Mouse (Mus musculus): ENCODE data around the gene Sugp1. TPM values are rescaled to one million over a fixed set of nuclear protein-coding genes. Genes with fewer than 3 reads are reported as not detected.
A peak's percentile ranks its signal among the peaks of the same experiment; 100 is the strongest.

Gene Sugp1
- polyA plus RNA-seq, 1 experiment from 2014 or later = 35.3 TPM

- whole genome bisulfite sequencing = 69% methylated on average over 8 of the region's 8 CpGs
- Histone ChIP-seq H3K4me1 (ENCODE audit: control insufficient read depth, insufficient read depth, low read length) (no peaks in the 10 kb centered on the region), H3K36me3 (ENCODE audit: control insufficient read depth, insufficient read depth, low read length) (peaks cover 19% of the 10 kb centered on the region), H3K4me3 (ENCODE audit: low read depth, low read length) (no peak overlapping the region), H3K4me2 (no peak overlapping the region), H3K27me3 (ENCODE audit: control insufficient read depth, insufficient read depth, low read length) (no peaks in the 10 kb centered on the region), H3K27ac (ENCODE audit: low read depth, low read length) (no peak overlapping the region), H3K9ac (ENCODE audit: low read length) (no peak overlapping the region), H3K9me3 (ENCODE audit: control insufficient read depth, low read length) (no peaks in the 10 kb centered on the region)
- no peak for DNase-seq (ENCODE audit: low spot score, missing footprints)
- ATAC-seq (ENCODE audit: low FRiP score) = no peak
Measured at GRCm38 (mm10) chr8:70073120-70073519, 30.5 kb downstream of the Sugp1 start.

- H3K4me2 ChIP-seq = no peak overlapping the region
- H3K4me3 ChIP-seq (ENCODE audit: low read depth, low read length) = no peak overlapping the region
- H3K36me3 ChIP-seq (ENCODE audit: control insufficient read depth, insufficient read depth, low read length) = peaks cover 19% of the 10 kb centered on the region
- DNase-seq (ENCODE audit: low spot score, missing footprints) (no peak), ATAC-seq (ENCODE audit: low FRiP score) (no peak)
- H3K27ac ChIP-seq (ENCODE audit: low read depth, low read length) = no peak overlapping the region
- WGBS = 84% methylated on average over 1 of the region's 1 CpGs
- H3K4me1 ChIP-seq (ENCODE audit: control insufficient read depth, insufficient read depth, low read length) = no peaks in the 10 kb centered on the region
- H3K9me3 ChIP-seq (ENCODE audit: control insufficient read depth, low read length) = no peaks in the 10 kb centered on the region
- H3K27me3 ChIP-seq (ENCODE audit: control insufficient read depth, insufficient read depth, low read length) = no peaks in the 10 kb centered on the region
- H3K9ac ChIP-seq (ENCODE audit: low read length) = no peak overlapping the region
Measured at GRCm38 (mm10) chr8:70073682-70074081, 31.1 kb downstream of the Sugp1 start.

- Histone ChIP-seq H3K9ac (ENCODE audit: low read length) (no peak overlapping the region), H3K27ac (ENCODE audit: low read depth, low read length) (no peak overlapping the region), H3K9me3 (ENCODE audit: control insufficient read depth, low read length) (no peaks in the 10 kb centered on the region), H3K4me3 (ENCODE audit: low read depth, low read length) (no peak overlapping the region), H3K36me3 (ENCODE audit: control insufficient read depth, insufficient read depth, low read length) (no peaks in the 10 kb centered on the region), H3K4me2 (no peak overlapping the region), H3K27me3 (ENCODE audit: control insufficient read depth, insufficient read depth, low read length) (peaks cover 48% of the 10 kb centered on the region), H3K4me1 (ENCODE audit: control insufficient read depth, insufficient read depth, low read length) (peaks cover 13% of the 10 kb centered on the region)
- ATAC-seq (ENCODE audit: low FRiP score) (no peak), DNase-seq (ENCODE audit: low spot score, missing footprints) (peak; percentile 60)
- 97% methylated on average over 2 of the region's 2 CpGs for WGBS
Measured at GRCm38 (mm10) chr8:70081976-70082375, 39.4 kb downstream of the Sugp1 start.

GRCm38 (mm10) chr8:70083285-70083684 is 40.7 kb downstream of the Sugp1 start, which contains the start of gene Hapln4:
Gene Hapln4 (plus strand): TSS chr8:70083457.
- under 1% methylated on average over 26 of the region's 26 CpGs for WGBS
- Histone ChIP-seq H3K4me2 (peak within 1 kb of the TSS; percentile 55), H3K4me1 (ENCODE audit: control insufficient read depth, insufficient read depth, low read length) (peaks cover 20% of the 10 kb centered on the region), H3K9ac (ENCODE audit: low read length) (peak within 1 kb of the TSS; percentile 30; the same call in 1 of the 2 replicates), H3K36me3 (ENCODE audit: control insufficient read depth, insufficient read depth, low read length) (no peaks in the 10 kb centered on the region), H3K27me3 (ENCODE audit: control insufficient read depth, insufficient read depth, low read length) (peaks cover 61% of the 10 kb centered on the region), H3K9me3 (ENCODE audit: control insufficient read depth, low read length) (no peaks in the 10 kb centered on the region), H3K4me3 (ENCODE audit: low read depth, low read length) (peak within 1 kb of the TSS; percentile 33), H3K27ac (ENCODE audit: low read depth, low read length) (no peak within 1 kb of the TSS)
- peak; percentile 31; the same call in 1 of the 2 replicates for ATAC-seq (ENCODE audit: low FRiP score)
- DNase-seq (ENCODE audit: low spot score, missing footprints) = peak; percentile 94

- Histone ChIP-seq H3K4me3 (ENCODE audit: low read depth, low read length) (peak overlapping the region; percentile 33), H3K9ac (ENCODE audit: low read length) (peak overlapping the region; percentile 30; the same call in 1 of the 2 replicates), H3K27ac (ENCODE audit: low read depth, low read length) (no peak overlapping the region), H3K4me1 (ENCODE audit: control insufficient read depth, insufficient read depth, low read length) (peaks cover 22% of the 10 kb centered on the region), H3K4me2 (peak overlapping the region; percentile 55), H3K27me3 (ENCODE audit: control insufficient read depth, insufficient read depth, low read length) (peaks cover 72% of the 10 kb centered on the region), H3K9me3 (ENCODE audit: control insufficient read depth, low read length) (no peaks in the 10 kb centered on the region), H3K36me3 (ENCODE audit: control insufficient read depth, insufficient read depth, low read length) (no peaks in the 10 kb centered on the region)
- DNase-seq (ENCODE audit: low spot score, missing footprints) (peak; percentile 92), ATAC-seq (ENCODE audit: low FRiP score) (peak; percentile 28)
- WGBS = 1% methylated on average over 70 of the region's 71 CpGs
Measured at GRCm38 (mm10) chr8:70084191-70085065, 41.8 kb downstream of the Sugp1 start.

- 38% methylated on average over 1 of the region's 1 CpGs for WGBS
- Histone ChIP-seq H3K9ac (ENCODE audit: low read length) (no peak overlapping the region), H3K4me1 (ENCODE audit: control insufficient read depth, insufficient read depth, low read length) (peaks cover 27% of the 10 kb centered on the region), H3K9me3 (ENCODE audit: control insufficient read depth, low read length) (no peaks in the 10 kb centered on the region), H3K27ac (ENCODE audit: low read depth, low read length) (no peak overlapping the region), H3K4me2 (no peak overlapping the region), H3K36me3 (ENCODE audit: control insufficient read depth, insufficient read depth, low read length) (no peaks in the 10 kb centered on the region), H3K27me3 (ENCODE audit: control insufficient read depth, insufficient read depth, low read length) (peaks cover 75% of the 10 kb centered on the region), H3K4me3 (ENCODE audit: low read depth, low read length) (no peak overlapping the region)
- ATAC-seq (ENCODE audit: low FRiP score) (no peak), DNase-seq (ENCODE audit: low spot score, missing footprints) (peak; percentile 90)
Measured at GRCm38 (mm10) chr8:70086151-70086550, 43.5 kb downstream of the Sugp1 start.

- Histone ChIP-seq H3K4me1 (ENCODE audit: control insufficient read depth, insufficient read depth, low read length) (peaks cover 27% of the 10 kb centered on the region), H3K36me3 (ENCODE audit: control insufficient read depth, insufficient read depth, low read length) (no peaks in the 10 kb centered on the region), H3K27me3 (ENCODE audit: control insufficient read depth, insufficient read depth, low read length) (peaks cover 73% of the 10 kb centered on the region), H3K4me3 (ENCODE audit: low read depth, low read length) (no peak overlapping the region), H3K4me2 (no peak overlapping the region), H3K9ac (ENCODE audit: low read length) (no peak overlapping the region), H3K9me3 (ENCODE audit: control insufficient read depth, low read length) (no peaks in the 10 kb centered on the region), H3K27ac (ENCODE audit: low read depth, low read length) (no peak overlapping the region)
- DNase-seq (ENCODE audit: low spot score, missing footprints) = peak; percentile 85
- ATAC-seq (ENCODE audit: low FRiP score) = no peak
- 7% methylated on average over 7 of the region's 7 CpGs for WGBS
Measured at GRCm38 (mm10) chr8:70087237-70087636, 44.6 kb downstream of the Sugp1 start.

GRCm38 (mm10) chr8:70087836-70088650 is 45.4 kb downstream of the Sugp1 start:
- WGBS = 4% methylated on average over 56 of the region's 56 CpGs
- peak overlapping the region; percentile 71 for H3K4me2 ChIP-seq
- no peaks in the 10 kb centered on the region for H3K9me3 ChIP-seq (ENCODE audit: control insufficient read depth, low read length)
- H3K36me3 ChIP-seq (ENCODE audit: control insufficient read depth, insufficient read depth, low read length) = no peaks in the 10 kb centered on the region
- peak overlapping the region; percentile 37 for H3K4me3 ChIP-seq (ENCODE audit: low read depth, low read length)
- no peak overlapping the region for H3K27ac ChIP-seq (ENCODE audit: low read depth, low read length)
- peaks cover 66% of the 10 kb centered on the region for H3K27me3 ChIP-seq (ENCODE audit: control insufficient read depth, insufficient read depth, low read length)
- peak; percentile 96 for DNase-seq (ENCODE audit: low spot score, missing footprints)
- peak overlapping the region; percentile 40 for H3K9ac ChIP-seq (ENCODE audit: low read length)
- peak; percentile 64 for ATAC-seq (ENCODE audit: low FRiP score)
- H3K4me1 ChIP-seq (ENCODE audit: control insufficient read depth, insufficient read depth, low read length) = peaks cover 27% of the 10 kb centered on the region
